In the genomic region with DNA sequence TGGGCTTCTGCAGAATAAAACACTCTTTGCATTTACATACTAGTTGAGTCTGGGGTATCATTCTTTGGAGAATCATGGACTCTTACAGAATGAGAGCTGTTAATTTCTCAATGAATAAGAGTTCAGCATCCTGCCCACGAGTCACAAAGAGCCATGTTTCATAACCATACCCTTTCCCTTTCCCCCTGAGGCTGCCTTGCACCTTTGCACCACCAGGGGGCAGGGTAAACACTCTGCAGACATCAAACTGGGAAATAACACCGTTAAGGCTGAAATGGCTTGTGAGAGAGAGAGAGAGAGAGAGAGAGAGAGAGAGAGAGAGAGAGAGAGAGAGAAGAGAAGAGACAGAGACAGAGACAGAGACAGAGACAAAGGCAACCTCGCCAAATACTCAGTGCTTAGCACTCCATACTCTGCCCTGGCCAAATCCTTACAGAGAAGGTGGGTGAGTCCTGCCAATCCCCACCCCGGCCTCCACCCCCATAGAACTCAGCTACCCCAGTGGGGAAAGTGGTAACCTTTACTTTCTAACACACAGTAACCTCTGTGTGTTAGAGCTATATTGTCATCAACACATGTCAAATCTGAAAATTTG, we compare ENCODE assay signal across 8 mouse cellular contexts. TPM values are rescaled to one million over a fixed set of nuclear protein-coding genes. Genes with fewer than 3 reads are reported as not detected.
DNase-seq lines count a peak whose midpoint lies in the region; ATAC-seq lines count a peak whose summit lies in the region.

No protein-coding gene starts in this region.

- peaks cover 5% of the 10 kb centered on the region; the same call in 1 of the 2 replicates for H3K27me3 ChIP-seq in midbrain, embryonic 10.5 days (ENCODE audit: low read depth, poor library complexity, severe bottlenecking)
- H3K27me3 ChIP-seq in midbrain, embryonic 15.5 days (replicated peaks): no peaks in the 10 kb centered on the region
- H3K27me3 ChIP-seq in embryonic facial prominence, embryonic 11.5 days (ENCODE audit: control insufficient read depth, insufficient read depth, low read length): no peaks in the 10 kb centered on the region

- H3K4me1 ChIP-seq in midbrain, embryonic 10.5 days: peaks cover 45% of the 10 kb centered on the region
- H3K4me1 ChIP-seq in midbrain, embryonic 15.5 days: peaks cover 26% of the 10 kb centered on the region
- H3K4me1 ChIP-seq in embryonic facial prominence, embryonic 11.5 days (ENCODE audit: control insufficient read depth, insufficient read depth, low read length): no peaks in the 10 kb centered on the region

- no peak overlapping the region for H3K4me3 ChIP-seq in midbrain, embryonic 10.5 days
- H3K4me3 ChIP-seq in midbrain, embryonic 15.5 days: no peak overlapping the region
- no peak overlapping the region for H3K4me3 ChIP-seq in embryonic facial prominence, embryonic 11.5 days (ENCODE audit: low read depth, low read length)

- H3K36me3 ChIP-seq in midbrain, embryonic 10.5 days: no peaks in the 10 kb centered on the region
- no peaks in the 10 kb centered on the region for H3K36me3 ChIP-seq in midbrain, embryonic 15.5 days (replicated peaks)
- no peaks in the 10 kb centered on the region for H3K36me3 ChIP-seq in embryonic facial prominence, embryonic 11.5 days (replicated peaks; ENCODE audit: control insufficient read depth, insufficient read depth, low read depth, low read length)

- no peak overlapping the region for H3K9ac ChIP-seq in midbrain, embryonic 15.5 days
- no peak overlapping the region for H3K9ac ChIP-seq in embryonic facial prominence, embryonic 11.5 days (replicated peaks; ENCODE audit: low read length)

- peak; percentile 79 for DNase-seq in midbrain, embryonic 10.5 days (ENCODE audit: low spot score)
- peak; percentile 83 to 90 for DNase-seq in adrenal gland, postnatal 36 days
- DNase-seq in embryonic facial prominence, embryonic 11.5 days (ENCODE audit: low spot score): peak; percentile 82
- peak; percentile 86 to 89 for DNase-seq in heart, postnatal 36 days
- DNase-seq in left cerebral cortex, postnatal 25 days (ENCODE audit: low spot score in 2 of 2): peak; percentile 82 to 90
- DNase-seq in thymus, postnatal 0 days (ENCODE audit: low spot score): peak; percentile 82

- no peak overlapping the region for H3K27ac ChIP-seq in midbrain, embryonic 10.5 days (replicated peaks)
- H3K27ac ChIP-seq in midbrain, embryonic 15.5 days: no peak overlapping the region
- no peak overlapping the region for H3K27ac ChIP-seq in embryonic facial prominence, embryonic 11.5 days (replicated peaks; ENCODE audit: low read depth, low read length)

- intact Hi-C loops in heart, postnatal 36 days (cut with DNase I): loop anchor here (1.0 to 10.0 kb wide), 3 partner anchors 205 to 566 kb away; no protein-coding TSS in a partner anchor
- intact Hi-C loops in left cerebral cortex, postnatal 25 days (cut with DNase I): loop anchor here (1.0 to 5.0 kb wide), 3 partner anchors 52 to 284 kb away; no protein-coding TSS in a partner anchor

- 40% methylated on average over 4 of the region's 4 CpGs for WGBS in midbrain, embryonic 10.5 days
- WGBS in midbrain, embryonic 15.5 days: 28% methylated on average over 4 of the region's 4 CpGs
- WGBS in embryonic facial prominence, embryonic 11.5 days: 33% methylated on average over 4 of the region's 4 CpGs

- H3K9me3 ChIP-seq in midbrain, embryonic 10.5 days (replicated peaks): no peaks in the 10 kb centered on the region
- H3K9me3 ChIP-seq in midbrain, embryonic 15.5 days: no peaks in the 10 kb centered on the region
- H3K9me3 ChIP-seq in embryonic facial prominence, embryonic 11.5 days (replicated peaks; ENCODE audit: control insufficient read depth, low read length): no peaks in the 10 kb centered on the region

- H3K4me2 ChIP-seq in midbrain, embryonic 15.5 days: no peak overlapping the region
- H3K4me2 ChIP-seq in embryonic facial prominence, embryonic 11.5 days (ENCODE audit: low read depth, low read length): no peak overlapping the region

- no peak for ATAC-seq in midbrain, embryonic 15.5 days (replicated peaks)
- no peak for ATAC-seq in embryonic facial prominence, embryonic 11.5 days (replicated peaks; ENCODE audit: insufficient number of reproducible peaks, low FRiP score, low TSS enrichment, low read depth)
- peak; percentile 51; the same call in 1 of the 2 replicates for ATAC-seq in neutrophil, adult 5-6 weeks (ENCODE audit: extremely low read depth, insufficient number of reproducible peaks, low FRiP score, poor library complexity, severe bottlenecking)

RNA-seq across cellular contexts. Expression of gene Lrrc74a, which starts 34.9 kb away (rescaled TPM):
- polyA plus RNA-seq in midbrain, embryonic 10.5 days (2016; fragmentation: Nextera tagmentation; extraction: Ambion mirVana): not detected in 2 replicates
- not detected in 2 replicates for polyA plus RNA-seq in midbrain, embryonic 15.5 days (2015; fragmentation: Nextera tagmentation; extraction: Ambion mirVana)
- total RNA-seq in adrenal gland, postnatal 36 days (2021): not detected
- not detected in 2 replicates for polyA plus RNA-seq in embryonic facial prominence, embryonic 11.5 days (2014; fragmentation: Nextera tagmentation; extraction: Ambion mirVana)
- not detected for total RNA-seq in heart, postnatal 36 days (2021)
- not detected for total RNA-seq in left cerebral cortex, postnatal 25 days (2021)
- not detected in 2 replicates for total RNA-seq in neutrophil, adult 5-6 weeks (2017)
- polyA plus RNA-seq in thymus, postnatal 0 days (2015; fragmentation: Nextera tagmentation; extraction: Ambion mirVana): 0.09 TPM in 1 of 2 replicates, not detected in the other

RNA-seq across cellular contexts. Expression of gene Angel1, which starts 42.8 kb away (rescaled TPM):
- 14.4 and 16.0 TPM in 2 replicates for polyA plus RNA-seq in midbrain, embryonic 10.5 days (2016; fragmentation: Nextera tagmentation; extraction: Ambion mirVana)
- 11.5 and 12.8 TPM in 2 replicates for polyA plus RNA-seq in midbrain, embryonic 15.5 days (2015; fragmentation: Nextera tagmentation; extraction: Ambion mirVana)
- total RNA-seq in adrenal gland, postnatal 36 days (2021): 1 to 10 TPM; 3.1 to 3.9 TPM
- 10.9 and 12.6 TPM in 2 replicates for polyA plus RNA-seq in embryonic facial prominence, embryonic 11.5 days (2014; fragmentation: Nextera tagmentation; extraction: Ambion mirVana)
- total RNA-seq in heart, postnatal 36 days (2021): 1 to 10 TPM; 3.2 to 4.4 TPM
- 10 to 100 TPM in 1 of 2 experiments, 1 to 10 TPM in 1; 8.9 to 12.4 TPM for total RNA-seq in left cerebral cortex, postnatal 25 days (2021)
- total RNA-seq in neutrophil, adult 5-6 weeks (2017): 4.1 and 7.0 TPM in 2 replicates
- polyA plus RNA-seq in thymus, postnatal 0 days (2015; fragmentation: Nextera tagmentation; extraction: Ambion mirVana): 3.4 and 3.7 TPM in 2 replicates
